Mouse (Mus musculus) intestine, postnatal 0 days (tissue): ENCODE results near the gene Pim1. TPM values are rescaled to one million over a fixed set of nuclear protein-coding genes. Genes with fewer than 3 reads are reported as not detected.
A peak's percentile ranks its signal among the peaks of the same experiment; 100 is the strongest.

Experiments
- ATAC-seq: fragments of 200-750 bp; cut with Nextera tagmentation; 2 replicates; pipeline ENCODE4 v1.8.0; 2017; ENCODE audit warnings: mild to moderate bottlenecking, moderate TSS enrichment, moderate library complexity
- H3K27ac ChIP-seq: fragments of 300-500 bp; sonication (generic); 2 replicates; pipeline ENCODE4 v1.5.1; 2014; ENCODE audit warnings: mild to moderate bottlenecking, low read depth, low read length, moderate library complexity
- H3K27me3 ChIP-seq: fragments of 300-500 bp; sonication (generic); replicated peaks from 2 replicates; pipeline ENCODE4 v1.6.1; 2014; ENCODE audit warnings: low read length, mixed read lengths; ENCODE audit not compliant: control insufficient read depth, insufficient read depth
- H3K36me3 ChIP-seq: fragments of 300-500 bp; sonication (generic); 2 replicates; pipeline ENCODE4 v1.6.1; 2014; ENCODE audit warnings: mild to moderate bottlenecking, moderate library complexity; ENCODE audit not compliant: control insufficient read depth, insufficient read depth
- H3K4me1 ChIP-seq: fragments of 300-500 bp; sonication (generic); replicated peaks from 2 replicates; pipeline ENCODE4 v1.6.1; 2014; ENCODE audit warnings: antibody characterized with exemption, low read length, mixed read lengths; ENCODE audit not compliant: control insufficient read depth, insufficient read depth
- H3K4me2 ChIP-seq: fragments of 300-500 bp; sonication (generic); replicated peaks from 2 replicates; pipeline ENCODE4 v1.6.1; 2014; ENCODE audit warnings: low read depth, mild to moderate bottlenecking, moderate library complexity
- H3K4me3 ChIP-seq: fragments of 300-500 bp; sonication (generic); 2 replicates; pipeline ENCODE4 v1.5.1; 2014; ENCODE audit warnings: low read depth, low read length
- H3K9ac ChIP-seq: fragments of 300-500 bp; sonication (generic); 2 replicates; pipeline ENCODE4 v1.6.1; 2014; ENCODE audit warnings: mild to moderate bottlenecking, low read depth, low read length
- H3K9me3 ChIP-seq: fragments of 300-500 bp; sonication (generic); 2 replicates; pipeline ENCODE4 v1.6.1; 2016; ENCODE audit warnings: mixed run types; ENCODE audit not compliant: control insufficient read depth
- CTCF ChIP-seq: sonication (generic); IDR thresholded peaks from 2 replicates; pipeline ENCODE4 v1.5.1; 2016; ENCODE audit warnings: low read depth, mild to moderate bottlenecking, control low read depth, antibody characterized with exemption, moderate library complexity
- WGBS: fragments of 180-500 bp; shearing (Covaris S2); extraction: QIAGEN DNeasy Blood & Tissue Kit; methylation state at CpG from one replicate; pipeline ENCODE4 v1.1.7; 2014; 5-methylcytosine and 5-hydroxymethylcytosine counted together
- polyA plus RNA-seq: library from polyadenylated mRNA; unstranded; fragments of >200 nt; fragmentation: Nextera tagmentation; extraction: Ambion mirVana; gene quantifications from 2 replicates; pipeline ENCODE4 v1.2.1, GENCODE M21; 2015

Gene Pim1
- polyA plus RNA-seq, 1 experiment from 2014 or later: 16.8 TPM

DNA sequence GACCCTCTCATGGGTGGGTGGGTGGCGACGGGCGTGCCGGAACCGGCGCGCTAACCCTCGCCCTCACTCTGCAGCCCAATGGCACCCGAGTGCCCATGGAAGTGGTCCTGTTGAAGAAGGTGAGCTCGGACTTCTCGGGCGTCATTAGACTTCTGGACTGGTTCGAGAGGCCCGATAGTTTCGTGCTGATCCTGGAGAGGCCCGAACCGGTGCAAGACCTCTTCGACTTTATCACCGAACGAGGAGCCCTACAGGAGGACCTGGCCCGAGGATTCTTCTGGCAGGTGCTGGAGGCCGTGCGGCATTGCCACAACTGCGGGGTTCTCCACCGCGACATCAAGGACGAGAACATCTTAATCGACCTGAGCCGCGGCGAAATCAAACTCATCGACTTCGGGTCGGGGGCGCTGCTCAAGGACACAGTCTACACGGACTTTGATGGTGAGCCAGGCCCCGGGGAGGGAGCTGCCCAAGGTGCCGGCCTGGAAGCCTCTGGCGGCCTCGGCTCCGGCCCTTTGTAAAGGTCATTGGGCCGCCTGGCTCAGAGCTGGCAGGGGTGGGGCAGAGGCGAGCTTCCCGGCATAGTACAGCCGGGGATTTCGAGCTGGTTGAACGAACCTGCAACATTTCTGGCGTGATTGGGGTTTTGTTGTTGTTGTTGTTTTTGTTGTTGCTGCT lies 1.2 kb downstream of the Pim1 start:
- no peak for TF ChIP-seq CTCF
- Histone ChIP-seq H3K9ac (peak overlapping the region; percentile 95), H3K4me2 (peak overlapping the region; percentile 89), H3K9me3 (no peaks in the 10 kb centered on the region), H3K4me3 (peak overlapping the region; percentile 96), H3K36me3 (peaks cover 19% of the 10 kb centered on the region), H3K27ac (peak overlapping the region; percentile 95), H3K27me3 (no peaks in the 10 kb centered on the region), H3K4me1 (peaks cover 14% of the 10 kb centered on the region; the same call in 1 of the 2 replicates)
- WGBS: 0% methylated on average over 48 of the region's 48 CpGs
- no peak for ATAC-seq

DNA sequence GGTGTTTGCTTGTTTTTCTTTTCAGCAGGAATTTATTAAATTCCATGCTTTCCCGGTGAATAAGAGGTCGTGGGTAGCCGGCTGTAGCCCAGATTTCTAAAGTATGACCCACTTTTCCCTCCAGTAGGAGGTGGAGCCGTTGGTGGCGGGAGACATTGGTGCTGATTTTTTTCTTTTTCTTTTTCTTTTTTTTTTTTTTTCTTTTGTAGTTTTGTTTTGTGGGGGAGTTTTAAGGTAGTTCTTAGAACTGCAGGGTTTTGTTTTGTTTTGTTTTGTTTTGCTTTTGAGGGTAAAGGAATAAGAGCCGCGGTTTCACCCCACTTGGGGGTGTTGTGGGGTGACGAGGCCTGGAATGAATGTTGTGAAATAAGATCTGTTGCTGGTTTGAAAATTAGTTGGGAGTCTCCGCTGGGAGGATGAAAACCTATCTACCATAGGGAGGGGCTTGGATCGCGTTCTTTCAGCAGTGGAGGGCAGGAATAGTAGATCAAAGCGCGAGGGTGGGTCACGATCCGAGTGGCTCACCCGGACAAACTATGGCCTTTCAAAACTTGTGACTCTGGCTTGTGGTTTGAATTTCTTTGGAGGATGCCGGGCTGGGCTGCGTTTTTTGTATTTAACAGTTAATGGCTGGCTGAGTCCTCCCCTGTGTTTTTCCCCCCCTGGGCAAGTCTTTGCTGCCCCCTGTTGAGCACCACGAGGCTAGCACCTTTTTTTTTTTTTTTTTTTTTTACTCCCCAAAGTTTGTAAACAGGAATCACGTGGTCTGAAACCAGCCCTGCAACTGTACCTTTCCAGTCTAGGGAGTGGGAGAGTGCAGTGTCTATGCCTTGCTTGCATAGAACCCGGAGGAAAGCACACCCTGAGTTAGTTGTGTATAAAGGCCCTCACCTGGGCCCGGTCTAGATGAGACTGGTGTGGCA lies 2.0 kb downstream of the Pim1 start:
- no peaks in the 10 kb centered on the region for H3K27me3 ChIP-seq
- WGBS: 1% methylated on average over 22 of the region's 22 CpGs
- ATAC-seq: no peak

GRCm38 (mm10) chr17:29493461-29493980 lies 3.0 kb downstream of the Pim1 start:
- no peak overlapping the region for H3K9ac ChIP-seq
- ATAC-seq: no peak

More for the DNA sequence above, 2.0 kb downstream of the Pim1 start:
- TF ChIP-seq CTCF: peak; percentile 89
- H3K4me1 ChIP-seq: peaks cover 14% of the 10 kb centered on the region; the same call in 1 of the 2 replicates
- H3K36me3 ChIP-seq: peaks cover 19% of the 10 kb centered on the region
- peak overlapping the region; percentile 95; the same call in 1 of the 2 replicates for H3K27ac ChIP-seq
- peak overlapping the region; percentile 89 for H3K4me2 ChIP-seq
- H3K4me3 ChIP-seq: peak overlapping the region; percentile 96
- peak overlapping the region; percentile 95 for H3K9ac ChIP-seq
- H3K9me3 ChIP-seq: no peaks in the 10 kb centered on the region

DNA sequence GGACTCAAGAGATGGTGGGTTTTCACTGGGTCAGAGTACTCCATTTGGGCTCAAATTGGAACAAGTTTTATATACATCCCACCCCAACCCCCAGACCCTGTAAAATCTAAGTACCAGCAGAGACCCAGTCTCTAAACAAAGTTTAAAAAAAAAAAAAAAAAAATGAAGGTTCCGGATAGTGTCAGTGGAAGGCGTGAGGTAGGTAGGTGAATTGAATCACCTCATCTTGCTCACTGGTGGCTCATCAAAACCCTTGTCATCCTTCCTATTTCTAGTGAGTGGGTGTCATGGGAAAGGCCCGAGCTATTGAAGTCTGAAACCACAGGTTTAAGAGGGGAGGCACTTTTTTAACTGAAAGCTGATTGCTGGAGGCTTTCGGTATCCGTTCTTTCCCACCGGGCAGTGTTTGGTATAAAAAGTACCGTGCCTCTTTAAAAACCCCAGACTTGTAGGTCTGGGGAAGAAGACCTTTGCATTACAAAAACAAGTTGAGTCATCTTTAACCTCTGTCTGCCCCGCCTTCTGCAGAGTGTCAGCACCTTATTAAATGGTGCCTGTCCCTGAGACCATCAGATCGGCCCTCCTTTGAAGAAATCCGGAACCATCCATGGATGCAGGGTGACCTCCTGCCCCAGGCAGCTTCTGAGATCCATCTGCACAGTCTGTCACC lies 3.6 kb downstream of the Pim1 start:
- H3K4me3 ChIP-seq: no peak overlapping the region
- no peak overlapping the region for H3K27ac ChIP-seq
- ATAC-seq: no peak
- H3K9me3 ChIP-seq: no peaks in the 10 kb centered on the region
- 81% methylated on average over 10 of the region's 10 CpGs for WGBS
- H3K36me3 ChIP-seq: peaks cover 19% of the 10 kb centered on the region
- no peak overlapping the region for H3K9ac ChIP-seq
- TF ChIP-seq CTCF: no peak
- H3K4me1 ChIP-seq: peaks cover 8% of the 10 kb centered on the region; the same call in 1 of the 2 replicates
- H3K27me3 ChIP-seq: no peaks in the 10 kb centered on the region
- H3K4me2 ChIP-seq: no peak overlapping the region

More at GRCm38 (mm10) chr17:29493461-29493980, 3.0 kb downstream of the Pim1 start:
- 78% methylated on average over 11 of the region's 11 CpGs for WGBS
- Histone ChIP-seq H3K27ac (no peak overlapping the region), H3K9me3 (no peaks in the 10 kb centered on the region), H3K4me1 (peaks cover 14% of the 10 kb centered on the region; the same call in 1 of the 2 replicates), H3K4me3 (peak overlapping the region; percentile 96), H3K36me3 (peaks cover 19% of the 10 kb centered on the region), H3K27me3 (no peaks in the 10 kb centered on the region), H3K4me2 (peak overlapping the region; percentile 89)
- no peak for TF ChIP-seq CTCF

DNA sequence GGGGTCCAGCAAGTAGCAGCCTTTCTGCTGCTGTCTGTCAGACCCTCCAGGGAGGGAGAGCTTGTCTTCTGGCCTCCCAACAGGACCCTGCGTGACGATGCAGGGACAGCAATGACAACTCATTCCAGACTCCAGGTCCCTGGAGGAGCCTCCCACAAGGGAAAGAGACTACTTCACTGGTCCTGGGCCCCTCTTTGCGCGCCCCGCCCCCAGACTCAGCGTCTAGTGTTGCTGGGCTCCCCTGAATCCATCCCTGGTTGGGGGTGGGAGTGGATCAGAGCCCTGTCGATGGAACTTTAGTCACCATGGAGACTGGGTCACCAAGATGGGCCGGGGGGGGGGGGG lies 4.2 kb downstream of the Pim1 start:
- Histone ChIP-seq H3K9ac (no peak overlapping the region), H3K9me3 (no peaks in the 10 kb centered on the region), H3K27me3 (no peaks in the 10 kb centered on the region), H3K4me2 (no peak overlapping the region), H3K4me3 (no peak overlapping the region), H3K4me1 (0 out of 2 replicates have a peak, but pooled peaks cover 5% of the 10 kb centered on the region), H3K36me3 (peaks cover 19% of the 10 kb centered on the region), H3K27ac (no peak overlapping the region)
- TF ChIP-seq CTCF: no peak
- WGBS: 85% methylated on average over 7 of the region's 8 CpGs
- no peak for ATAC-seq
